Mouse (Mus musculus) kidney, embryonic 15.5 days (tissue): ENCODE measurements around the gene Rack1. TPM values are rescaled to one million over a fixed set of nuclear protein-coding genes. Genes with fewer than 3 reads are reported as not detected.
"Not testable (repeated sequence)": the region's sequence is repeated elsewhere in the genome, so short reads cannot be mapped to it uniquely, and the experiment has no call there.

ENCODE experiments used
- ATAC-seq: fragments of 200-750 bp; cut with Nextera tagmentation; replicated peaks from 2 replicates; pipeline ENCODE4 v1.8.0; 2017; ENCODE audit warnings: moderate TSS enrichment; ENCODE audit not compliant: low FRiP score
- H3K27ac ChIP-seq: fragments of 300-500 bp; sonication (generic); 2 replicates; pipeline ENCODE4 v1.5.1; 2015; ENCODE audit warnings: mild to moderate bottlenecking, inconsistent platforms
- H3K27me3 ChIP-seq: fragments of 300-500 bp; sonication (generic); 2 replicates; pipeline ENCODE4 v1.6.1; 2015; ENCODE audit warnings: inconsistent platforms
- H3K36me3 ChIP-seq: fragments of 300-500 bp; sonication (generic); 2 replicates; pipeline ENCODE4 v1.6.1; 2015; ENCODE audit warnings: inconsistent platforms
- H3K4me1 ChIP-seq: fragments of 300-500 bp; sonication (generic); 2 replicates; pipeline ENCODE4 v1.6.1; 2015; ENCODE audit warnings: inconsistent platforms
- H3K4me2 ChIP-seq: fragments of 300-500 bp; sonication (generic); 2 replicates; pipeline ENCODE4 v1.6.1; 2015; ENCODE audit warnings: moderate library complexity, mild to moderate bottlenecking, inconsistent platforms
- H3K4me3 ChIP-seq: fragments of 300-500 bp; sonication (generic); replicated peaks from 2 replicates; pipeline ENCODE4 v1.5.1; 2015; ENCODE audit warnings: mild to moderate bottlenecking, inconsistent platforms
- H3K9ac ChIP-seq: fragments of 300-500 bp; sonication (generic); 2 replicates; pipeline ENCODE4 v1.6.1; 2015; ENCODE audit warnings: mild to moderate bottlenecking, inconsistent platforms
- H3K9me3 ChIP-seq: fragments of 300-500 bp; sonication (generic); replicated peaks from 2 replicates; pipeline ENCODE4 v1.6.1; 2016; ENCODE audit warnings: inconsistent platforms
- WGBS: fragments of 180-500 bp; shearing (Covaris S2); methylation state at CpG from one replicate; pipeline ENCODE4 v1.1.7; 2015; ENCODE audit warnings: mixed read lengths; 5-methylcytosine and 5-hydroxymethylcytosine counted together
- polyA plus RNA-seq: library from polyadenylated mRNA; unstranded; fragments of >200 nt; fragmentation: Nextera tagmentation; extraction: Ambion mirVana; gene quantifications from 2 replicates; pipeline ENCODE4 v1.2.1, GENCODE M21; 2015

The Rack1 gene
- polyA plus RNA-seq, 1 experiment from 2014 or later: 792 TPM

- H3K36me3 ChIP-seq: no peaks in the 10 kb centered on the region
- 84% methylated on average over 4 of the region's 4 CpGs for WGBS
- no peak overlapping the region for H3K4me2 ChIP-seq
- no peaks in the 10 kb centered on the region for H3K9me3 ChIP-seq
- no peaks in the 10 kb centered on the region for H3K4me1 ChIP-seq
- no peak overlapping the region for H3K4me3 ChIP-seq
- no peak for ATAC-seq
- H3K27ac ChIP-seq: no peak overlapping the region
- H3K9ac ChIP-seq: no peak overlapping the region
- H3K27me3 ChIP-seq: no peaks in the 10 kb centered on the region
Measured at GRCm38 (mm10) chr11:48782243-48782642, 17.9 kb upstream of the Rack1 start.

GRCm38 (mm10) chr11:48787455-48788211 lies 12.5 kb upstream of the Rack1 start:
- WGBS: 45% methylated on average over 10 of the region's 10 CpGs

GRCm38 (mm10) chr11:48788311-48789089 lies 11.6 kb upstream of the Rack1 start:
- no peaks in the 10 kb centered on the region for H3K9me3 ChIP-seq
- 11% methylated on average over 16 of the region's 16 CpGs for WGBS
- peaks cover 19% of the 10 kb centered on the region for H3K4me1 ChIP-seq
- ATAC-seq: peak; percentile 63
- H3K4me2 ChIP-seq: peak overlapping the region; percentile 64
- H3K4me3 ChIP-seq: peak overlapping the region; percentile 45
- no peaks in the 10 kb centered on the region for H3K36me3 ChIP-seq
- no peaks in the 10 kb centered on the region for H3K27me3 ChIP-seq
- H3K9ac ChIP-seq: peak overlapping the region; percentile 42; the same call in 1 of the 2 replicates
- H3K27ac ChIP-seq: 0 out of 2 replicates have a peak overlapping the region, but pooled peaks have one; percentile 22

More at GRCm38 (mm10) chr11:48787455-48788211, 12.5 kb upstream of the Rack1 start:
- H3K9me3 ChIP-seq: no peaks in the 10 kb centered on the region
- no peaks in the 10 kb centered on the region for H3K27me3 ChIP-seq
- H3K36me3 ChIP-seq: no peaks in the 10 kb centered on the region
- peak; percentile 59 for ATAC-seq
- H3K4me2 ChIP-seq: peak overlapping the region; percentile 64
- H3K4me1 ChIP-seq: peaks cover 19% of the 10 kb centered on the region
- H3K9ac ChIP-seq: 0 out of 2 replicates have a peak overlapping the region, but pooled peaks have one; percentile 42
- H3K4me3 ChIP-seq: peak overlapping the region; percentile 45
- H3K27ac ChIP-seq: no peak overlapping the region

GRCm38 (mm10) chr11:48789215-48789614 lies 10.9 kb upstream of the Rack1 start:
- H3K4me1 ChIP-seq: peaks cover 19% of the 10 kb centered on the region
- 87% methylated on average over 5 of the region's 5 CpGs for WGBS
- no peak overlapping the region for H3K4me2 ChIP-seq
- no peak overlapping the region for H3K4me3 ChIP-seq
- no peak overlapping the region for H3K9ac ChIP-seq
- H3K27me3 ChIP-seq: no peaks in the 10 kb centered on the region
- ATAC-seq: no peak
- no peak overlapping the region for H3K27ac ChIP-seq
- no peaks in the 10 kb centered on the region for H3K36me3 ChIP-seq
- H3K9me3 ChIP-seq: no peaks in the 10 kb centered on the region

GRCm38 (mm10) chr11:48789973-48790823 lies 9.9 kb upstream of the Rack1 start:
- Histone ChIP-seq H3K4me2 (peak overlapping the region; percentile 58), H3K36me3 (no peaks in the 10 kb centered on the region), H3K9ac (no peak overlapping the region), H3K9me3 (no peaks in the 10 kb centered on the region), H3K4me1 (peaks cover 19% of the 10 kb centered on the region), H3K4me3 (peak overlapping the region; percentile 33), H3K27me3 (no peaks in the 10 kb centered on the region), H3K27ac (peak overlapping the region; percentile 57; the same call in 1 of the 2 replicates)
- WGBS: 13% methylated on average over 20 of the region's 20 CpGs
- ATAC-seq: no peak; the same call in 1 of the 2 replicates

- peak overlapping the region; percentile 33; the same call in 1 of the 2 replicates for H3K4me3 ChIP-seq
- WGBS: 30% methylated on average over 8 of the region's 8 CpGs
- no peaks in the 10 kb centered on the region for H3K36me3 ChIP-seq
- peak overlapping the region; percentile 32; the same call in 1 of the 2 replicates for H3K27ac ChIP-seq
- ATAC-seq: peak; percentile 50
- H3K4me1 ChIP-seq: peaks cover 19% of the 10 kb centered on the region
- H3K27me3 ChIP-seq: no peaks in the 10 kb centered on the region
- H3K9me3 ChIP-seq: no peaks in the 10 kb centered on the region
- no peak overlapping the region for H3K9ac ChIP-seq
- peak overlapping the region; percentile 58 for H3K4me2 ChIP-seq
Measured at GRCm38 (mm10) chr11:48790946-48791345, 9.2 kb upstream of the Rack1 start.

GRCm38 (mm10) chr11:48791894-48792293 lies 8.2 kb upstream of the Rack1 start:
- 87% methylated on average over 9 of the region's 9 CpGs for WGBS

GRCm38 (mm10) chr11:48793184-48793583 lies 6.9 kb upstream of the Rack1 start:
- Histone ChIP-seq H3K27me3 (no peaks in the 10 kb centered on the region), H3K9ac (no peak overlapping the region), H3K9me3 (no peaks in the 10 kb centered on the region), H3K4me3 (no peak overlapping the region), H3K4me2 (no peak overlapping the region), H3K27ac (no peak overlapping the region), H3K36me3 (no peaks in the 10 kb centered on the region), H3K4me1 (peaks cover 17% of the 10 kb centered on the region)
- 95% methylated on average over 3 of the region's 3 CpGs for WGBS
- no peak for ATAC-seq

More at GRCm38 (mm10) chr11:48791894-48792293, 8.2 kb upstream of the Rack1 start:
- H3K27me3 ChIP-seq, H3K36me3 ChIP-seq, H3K27ac ChIP-seq, H3K4me3 ChIP-seq, ATAC-seq, H3K9me3 ChIP-seq, H3K9ac ChIP-seq, H3K4me2 ChIP-seq: not testable (repeated sequence)
- H3K4me1 ChIP-seq: peaks cover 19% of the 10 kb centered on the region

- no peaks in the 10 kb centered on the region for H3K36me3 ChIP-seq
- no peak overlapping the region for H3K4me2 ChIP-seq
- WGBS: 90% methylated on average over 7 of the region's 7 CpGs
- no peak overlapping the region for H3K9ac ChIP-seq
- ATAC-seq: no peak
- H3K4me1 ChIP-seq: peaks cover 24% of the 10 kb centered on the region
- no peaks in the 10 kb centered on the region for H3K9me3 ChIP-seq
- no peaks in the 10 kb centered on the region for H3K27me3 ChIP-seq
- H3K4me3 ChIP-seq: no peak overlapping the region
- H3K27ac ChIP-seq: no peak overlapping the region
Measured at GRCm38 (mm10) chr11:48795221-48795620, 4.9 kb upstream of the Rack1 start.

GRCm38 (mm10) chr11:48796290-48796689 lies 3.8 kb upstream of the Rack1 start:
- Histone ChIP-seq H3K4me2 (no peak overlapping the region), H3K36me3 (peaks cover under 1% of the 10 kb centered on the region), H3K9me3 (no peaks in the 10 kb centered on the region), H3K9ac (no peak overlapping the region), H3K27ac (no peak overlapping the region), H3K4me3 (no peak overlapping the region), H3K27me3 (no peaks in the 10 kb centered on the region), H3K4me1 (peaks cover 16% of the 10 kb centered on the region)
- ATAC-seq: no peak
- WGBS: 78% methylated on average over 4 of the region's 4 CpGs

GRCm38 (mm10) chr11:48797287-48797686 lies 2.8 kb upstream of the Rack1 start:
- WGBS: 67% methylated on average over 5 of the region's 5 CpGs
- Histone ChIP-seq H3K36me3 (peaks cover 11% of the 10 kb centered on the region), H3K27me3 (no peaks in the 10 kb centered on the region), H3K4me2 (no peak overlapping the region), H3K4me3 (no peak overlapping the region), H3K27ac (no peak overlapping the region), H3K9me3 (no peaks in the 10 kb centered on the region), H3K4me1 (peaks cover 23% of the 10 kb centered on the region), H3K9ac (no peak overlapping the region)
- no peak for ATAC-seq
